Mouse (Mus musculus) left cerebral cortex, postnatal 10 days (tissue): Measurements from ENCODE around the gene Sik3. TPM values are rescaled to one million over a fixed set of nuclear protein-coding genes. Genes with fewer than 3 reads are reported as not detected.

Experiments
- DNase-seq, 2 experiments: peaks; one replicate each; pipeline ENCODE4 v3.0.0; 2021 to 2022; ENCODE audit warnings: low spot score in 2 of 2, mixed read lengths in 1 of 2; ENCODE audit errors: extremely low spot score in 1 of 2
- intact Hi-C: fragments of 180-260 bp; cut with DNase I; formaldehyde crosslinking; loops from one replicate; pipeline ENCODE4 v1.15.1; 2025
- total RNA-seq, 2 experiments: library from RNA; stranded (reverse); gene quantifications; 2 replicates each; pipeline ENCODE4 v1.2.3; 2021

The Sik3 gene
- total RNA-seq, 2 experiments from 2014 or later: 77.0 to 82.3 TPM

- no peak for DNase-seq
- intact Hi-C loops: no loop called here
Measured at GRCm38 (mm10) chr9:46042387-46042786, 29.8 kb downstream of the Sik3 start.

- no peak for DNase-seq
- intact Hi-C loops: no loop called here
Measured at GRCm38 (mm10) chr9:46043626-46044025, 31.0 kb downstream of the Sik3 start.

- no peak for DNase-seq
- intact Hi-C loops: no loop called here
Measured at GRCm38 (mm10) chr9:46046724-46047517, 34.3 kb downstream of the Sik3 start.

- intact Hi-C loops: no loop called here
Measured at GRCm38 (mm10) chr9:46049525-46049924, 36.9 kb downstream of the Sik3 start.

GRCm38 (mm10) chr9:46050203-46050602 is 37.6 kb downstream of the Sik3 start:
- intact Hi-C loops: no loop called here
- DNase-seq: no peak

More at GRCm38 (mm10) chr9:46049525-46049924, 36.9 kb downstream of the Sik3 start:
- DNase-seq: no peak

- intact Hi-C loops: no loop called here
- DNase-seq: no peak
Measured at GRCm38 (mm10) chr9:46053014-46053666, 40.5 kb downstream of the Sik3 start.

GRCm38 (mm10) chr9:46058065-46058464 is 45.4 kb downstream of the Sik3 start:
- DNase-seq: no peak
- intact Hi-C loops: no loop called here

- intact Hi-C loops: no loop called here
- DNase-seq: no peak
Measured at GRCm38 (mm10) chr9:46060249-46060648, 47.6 kb downstream of the Sik3 start.

- peak; percentile 22 to 57 for DNase-seq
- intact Hi-C loops: no loop called here
Measured at GRCm38 (mm10) chr9:46061696-46062425, 49.2 kb downstream of the Sik3 start.

- intact Hi-C loops: no loop called here
- no peak for DNase-seq
Measured at GRCm38 (mm10) chr9:46064331-46064730, 51.7 kb downstream of the Sik3 start.

- intact Hi-C loops: no loop called here
- DNase-seq: no peak
Measured at GRCm38 (mm10) chr9:46066711-46067110, 54.1 kb downstream of the Sik3 start.

GRCm38 (mm10) chr9:46067691-46068090 is 55.1 kb downstream of the Sik3 start:
- intact Hi-C loops: no loop called here
- no peak for DNase-seq

- no peak for DNase-seq
- intact Hi-C loops: no loop called here
Measured at GRCm38 (mm10) chr9:46069013-46069412, 56.4 kb downstream of the Sik3 start.

GRCm38 (mm10) chr9:46072101-46072835 is 59.6 kb downstream of the Sik3 start:
- intact Hi-C loops: no loop called here
- no peak for DNase-seq

GRCm38 (mm10) chr9:46073443-46073842 is 60.8 kb downstream of the Sik3 start:
- no peak for DNase-seq
- intact Hi-C loops: no loop called here

GRCm38 (mm10) chr9:46075578-46075977 is 63.0 kb downstream of the Sik3 start:
- intact Hi-C loops: no loop called here
- DNase-seq: no peak

- peak in 1 of 2 experiments; percentile 50 for DNase-seq
- intact Hi-C loops: loop anchor here (10.0 kb wide), 1 partner anchor 68 kb away; the partner anchor contains the start of genes Pafah1b2 and Sik3
Measured at GRCm38 (mm10) chr9:46082381-46082821, 69.8 kb downstream of the Sik3 start.

- intact Hi-C loops: loop anchor here (10.0 kb wide), 1 partner anchor 69 kb away; the partner anchor contains the start of genes Pafah1b2 and Sik3
- no peak for DNase-seq
Measured at GRCm38 (mm10) chr9:46083490-46083893, 70.9 kb downstream of the Sik3 start.

- no peak for DNase-seq
- intact Hi-C loops: loop anchor here (10.0 kb wide), 1 partner anchor 71 kb away; the partner anchor contains the start of genes Pafah1b2 and Sik3
Measured at GRCm38 (mm10) chr9:46085898-46086297, 73.3 kb downstream of the Sik3 start.
